Mouse (Mus musculus) frontal cortex, postnatal 10 days (tissue): ENCODE data around the gene Aass.

ENCODE experiments used
- DNase-seq, 2 experiments: peaks; one replicate each; pipeline ENCODE4 v3.0.0; 2022; ENCODE audit warnings: low spot score in 2 of 2, mixed read lengths in 1 of 2

Gene Aass

GRCm38 (mm10) chr6:23055734-23056133 lies 77.1 kb downstream of the Aass start:
- DNase-seq: no peak

GRCm38 (mm10) chr6:23048836-23049235 lies 84.0 kb downstream of the Aass start:
- no peak for DNase-seq

- DNase-seq: no peak
Observed at GRCm38 (mm10) chr6:23028251-23028650, 104.5 kb downstream of the Aass start.
